Mouse (Mus musculus): ENCODE measurements around the gene Mfsd12.

Gene Mfsd12

GRCm38 (mm10) chr10:81355533-81355932 is 1.8 kb upstream of the Mfsd12 start:
- in situ Hi-C loops (cut with MseI, MboI), result no loop called here

- in situ Hi-C loops (cut with MseI, MboI), result no loop called here
These were observed 820 bp upstream of the Mfsd12 start for GRCm38 (mm10) chr10:81356352-81356990.

GRCm38 (mm10) chr10:81358209-81358608 is 918 bp downstream of the Mfsd12 start:
- in situ Hi-C loops (cut with MseI, MboI), result no loop called here

GRCm38 (mm10) chr10:81358841-81359240 is 1.6 kb downstream of the Mfsd12 start:
- in situ Hi-C loops (cut with MseI, MboI), result no loop called here

- in situ Hi-C loops (cut with MseI, MboI), result no loop called here
These were observed 3.4 kb downstream of the Mfsd12 start for GRCm38 (mm10) chr10:81360721-81361120.

GRCm38 (mm10) chr10:81362336-81362949 is 5.2 kb downstream of the Mfsd12 start:
- in situ Hi-C loops (cut with MseI, MboI), result no loop called here

- in situ Hi-C loops (cut with MseI, MboI), result no loop called here
These were observed 6.4 kb downstream of the Mfsd12 start for GRCm38 (mm10) chr10:81363436-81364346.

- in situ Hi-C loops (cut with MseI, MboI), result no loop called here
These were observed 7.4 kb downstream of the Mfsd12 start for GRCm38 (mm10) chr10:81364666-81365065.

GRCm38 (mm10) chr10:81365073-81365472 is 7.8 kb downstream of the Mfsd12 start:
- in situ Hi-C loops (cut with MseI, MboI), result no loop called here

GRCm38 (mm10) chr10:81365672-81366476 is 8.6 kb downstream of the Mfsd12 start, which contains the start of gene 4930404N11Rik:
Gene 4930404N11Rik, minus strand, starts transcription at chr10:81365816.
- in situ Hi-C loops (cut with MseI, MboI), result no loop called here

GRCm38 (mm10) chr10:81366477-81367206 is 9.4 kb downstream of the Mfsd12 start:
- in situ Hi-C loops (cut with MseI, MboI), result no loop called here

- in situ Hi-C loops (cut with MseI, MboI), result no loop called here
These were observed 9.9 kb downstream of the Mfsd12 start for GRCm38 (mm10) chr10:81367207-81367495.

- in situ Hi-C loops (cut with MseI, MboI), result no loop called here
These were observed 18.0 kb downstream of the Mfsd12 start for GRCm38 (mm10) chr10:81375322-81375721.

GRCm38 (mm10) chr10:81376561-81377361 is 19.5 kb downstream of the Mfsd12 start:
- in situ Hi-C loops (cut with MseI, MboI), result no loop called here

GRCm38 (mm10) chr10:81377362-81377664 is 20.0 kb downstream of the Mfsd12 start:
- in situ Hi-C loops (cut with MseI, MboI), result no loop called here

- in situ Hi-C loops (cut with MseI, MboI), result no loop called here
These were observed 20.7 kb downstream of the Mfsd12 start, which contains the start of gene Fzr1 for GRCm38 (mm10) chr10:81377793-81378552. Gene Fzr1, minus strand, starts transcription at chr10:81378516.

GRCm38 (mm10) chr10:81378553-81379182 is 21.4 kb downstream of the Mfsd12 start:
- in situ Hi-C loops (cut with MseI, MboI), result no loop called here

- in situ Hi-C loops (cut with MseI, MboI), result no loop called here
These were observed 21.9 kb downstream of the Mfsd12 start for GRCm38 (mm10) chr10:81379183-81379553.

- in situ Hi-C loops (cut with MseI, MboI), result no loop called here
These were observed 22.6 kb downstream of the Mfsd12 start for GRCm38 (mm10) chr10:81379809-81380378.

All from mouse trophoblast stem cell (cell line).